Comparison of ENCODE assay signal across 29 mouse cellular contexts in the genomic region with DNA sequence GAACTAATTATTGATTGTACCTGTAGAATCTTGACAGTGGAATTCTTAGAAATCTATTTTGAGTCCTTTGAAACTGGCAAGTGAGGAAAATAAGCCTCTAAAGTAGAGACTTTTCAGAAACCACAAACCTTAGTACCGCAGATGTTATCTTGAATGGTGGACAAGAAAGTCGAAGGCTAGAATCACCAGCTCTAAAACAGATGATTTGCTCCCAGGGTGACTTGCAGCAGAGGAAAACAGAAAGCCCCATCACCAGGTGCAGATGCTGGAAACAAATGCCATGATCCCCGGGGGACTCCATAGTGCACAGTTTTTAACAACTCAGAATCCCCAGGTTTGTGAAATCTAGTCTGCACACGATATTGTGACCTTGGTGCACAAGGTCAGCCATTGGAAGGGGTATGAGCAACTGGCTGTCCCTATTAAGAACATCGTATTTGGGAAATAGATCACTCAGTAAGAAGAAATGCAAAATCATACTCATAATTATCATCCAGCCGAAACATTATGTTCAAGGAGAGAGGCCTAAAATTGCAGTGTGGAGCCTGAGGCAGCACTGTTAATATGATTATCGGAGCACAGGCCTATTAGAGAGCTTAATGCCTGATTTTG. TPM values are rescaled to one million over a fixed set of nuclear protein-coding genes. Genes with fewer than 3 reads are reported as not detected.
DNase-seq lines count a peak whose midpoint lies in the region; ATAC-seq and TF ChIP-seq lines count a peak whose summit lies in the region.
"Had no signal": no experiment of that assay in that cellular context is flagged by ENCODE, and none has a peak within 500 bp of the region (broad histone marks: within the 10 kb centered on the region; RNA-seq: fewer than 3 reads in every experiment).

No protein-coding gene starts in this region.

- H3K27ac ChIP-seq in forebrain, postnatal 0 days (ENCODE audit: low read depth, low read length), result no peak overlapping the region
- H3K27ac ChIP-seq: forebrain, embryonic 13.5 days; hindbrain, postnatal 0 days; lung, embryonic 15.5 days; midbrain, embryonic 12.5 days; stomach, postnatal 0 days had no signal

- ATAC-seq in G1E (ENCODE audit: extremely low read depth, insufficient number of reproducible peaks, low FRiP score, poor library complexity, severe bottlenecking), result peak; percentile 28; the same call in 1 of the 2 replicates
- no peak for ATAC-seq in forebrain, postnatal 0 days
- ATAC-seq: forebrain, embryonic 13.5 days; hindbrain, postnatal 0 days; intestine, postnatal 0 days; Patski had no signal

- H3K27me3 ChIP-seq in G1E (ENCODE audit: insufficient read depth, low read length), result peaks cover 19% of the 10 kb centered on the region
- H3K27me3 ChIP-seq in forebrain, postnatal 0 days (ENCODE audit: insufficient read depth, low read length), result peaks cover 1% of the 10 kb centered on the region; the same call in 1 of the 2 replicates
- H3K27me3 ChIP-seq: Patski had no signal

- DNase-seq in adrenal gland, adult (ENCODE audit: inconsistent age in 2 of 2, low spot score in 1 of 2), result peak; percentile 63 to 81
- no peak for DNase-seq in adrenal gland, postnatal 14 days
- peak; percentile 74 for DNase-seq in 416B (ENCODE audit: low read depth)
- DNase-seq in G1E (ENCODE audit: low spot score), result no peak
- peak; percentile 75 for DNase-seq in induced T-regulatory cell, adult 2 months (ENCODE audit: low read depth)
- no peak for DNase-seq in spleen, postnatal 10 days (ENCODE audit: low spot score in 2 of 2)
- no peak for DNase-seq in spleen, adult 12 weeks (ENCODE audit: low spot score)
- DNase-seq in forebrain, postnatal 0 days, result no peak
- DNase-seq: adrenal gland, postnatal 36 days; cerebellum, adult 18-20 months; cerebellum, postnatal 14 days; gastrocnemius, postnatal 14 days; heart, postnatal 14 days; kidney, postnatal 14 days; layer of hippocampus, adult 9-11 months; liver; retina, postnatal 1 day; right cerebral cortex, postnatal 14 days; thymus, postnatal 4 days had no signal

- no peak overlapping the region for H3K4me3 ChIP-seq in G1E (ENCODE audit: low read depth, low read length)
- no peak overlapping the region for H3K4me3 ChIP-seq in forebrain, postnatal 0 days (ENCODE audit: low read depth, low read length)
- H3K4me3 ChIP-seq: forebrain, embryonic 13.5 days; liver, embryonic 15.5 days; lung, embryonic 15.5 days; midbrain, embryonic 12.5 days; myocyte; neural tube, embryonic 13.5 days had no signal

- H3K9ac ChIP-seq in forebrain, postnatal 0 days, result no peak overlapping the region
- H3K9ac ChIP-seq: forebrain, embryonic 13.5 days; liver, embryonic 15.5 days; lung, embryonic 15.5 days; midbrain, embryonic 12.5 days; neural tube, embryonic 13.5 days had no signal

- no peaks in the 10 kb centered on the region for H3K36me3 ChIP-seq in G1E (replicated peaks)
- no peaks in the 10 kb centered on the region for H3K36me3 ChIP-seq in forebrain, postnatal 0 days (ENCODE audit: insufficient read depth)
- H3K36me3 ChIP-seq: liver, embryonic 15.5 days; lung, embryonic 15.5 days; midbrain, embryonic 12.5 days; neural tube, embryonic 13.5 days had no signal

- no peak for TF ChIP-seq CTCF in G1E (IDR thresholded peaks at IDR 0.05; ENCODE audit: low read depth, low read length)
- no peak for TF ChIP-seq CTCF in forebrain, postnatal 0 days (IDR thresholded peaks at IDR 0.05; ENCODE audit: low read depth)

- H3K9me3 ChIP-seq in G1E (replicated peaks), result no peaks in the 10 kb centered on the region
- no peaks in the 10 kb centered on the region for H3K9me3 ChIP-seq in forebrain, postnatal 0 days (ENCODE audit: low read length)
- H3K9me3 ChIP-seq: forebrain, embryonic 13.5 days; liver, embryonic 15.5 days; lung, embryonic 15.5 days; midbrain, embryonic 12.5 days; neural tube, embryonic 13.5 days had no signal

- peaks cover 22% of the 10 kb centered on the region for H3K4me1 ChIP-seq in G1E (ENCODE audit: insufficient read depth, low read depth, low read length)
- no peaks in the 10 kb centered on the region for H3K4me1 ChIP-seq in forebrain, postnatal 0 days (ENCODE audit: insufficient read depth)

- H3K4me2 ChIP-seq in forebrain, postnatal 0 days (ENCODE audit: low read depth), result no peak overlapping the region
- H3K4me2 ChIP-seq: forebrain, embryonic 13.5 days; liver, embryonic 15.5 days; lung, embryonic 15.5 days; midbrain, embryonic 12.5 days; neural tube, embryonic 13.5 days had no signal

- WGBS in forebrain, postnatal 0 days, result 82% methylated on average over 7 of the region's 7 CpGs

RNA-seq across cellular contexts. Expression of a gene that starts 5.0 kb away (rescaled TPM):
- total RNA-seq in adrenal gland, postnatal 14 days (2021), result 43.9 and 46.6 TPM in 2 replicates
- total RNA-seq in G1E (2014; fragmentation: Nextera tagmentation), result 57.9 and 65.7 TPM in 2 replicates
- 26.3 and 43.4 TPM in 2 replicates for total RNA-seq in G1E (2017)
- 8.8 and 11.5 TPM in 2 replicates for polyA plus RNA-seq in G1E (2012)
- total RNA-seq in forebrain, postnatal 0 days (2014; rRNA removed), result 3.1 and 6.7 TPM in 2 replicates
- 3.0 and 3.6 TPM in 2 replicates for polyA plus RNA-seq in forebrain, postnatal 0 days (2015; fragmentation: Nextera tagmentation; extraction: Ambion mirVana)

Comparison
In these comparisons a context has a peak if more than half of its experiments do, and no peak if none do; other contexts are left out.
1. DNase-seq: peak in adrenal gland, adult (2 of 2), 416B (single experiment) and induced T-regulatory cell, adult 2 months (single experiment); none in adrenal gland, postnatal 14 days (single experiment), G1E (single experiment), spleen, postnatal 10 days (0 of 2), spleen, adult 12 weeks (single experiment) and forebrain, postnatal 0 days (single experiment).